Mouse (Mus musculus) layer of hippocampus, postnatal 10 days (tissue): ENCODE data around the gene Snn. TPM values are rescaled to one million over a fixed set of nuclear protein-coding genes. Genes with fewer than 3 reads are reported as not detected.

Experiments
- DNase-seq, 2 experiments: peaks; one replicate each; pipeline ENCODE4 v3.0.0; 2021; ENCODE audit warnings: low spot score in 2 of 2
- total RNA-seq, 2 experiments: library from RNA; stranded (reverse); gene quantifications; 2 replicates each; pipeline ENCODE4 v1.2.3; 2021

The Snn gene
- total RNA-seq, 2 experiments from 2014 or later: 214 to 235 TPM

DNA sequence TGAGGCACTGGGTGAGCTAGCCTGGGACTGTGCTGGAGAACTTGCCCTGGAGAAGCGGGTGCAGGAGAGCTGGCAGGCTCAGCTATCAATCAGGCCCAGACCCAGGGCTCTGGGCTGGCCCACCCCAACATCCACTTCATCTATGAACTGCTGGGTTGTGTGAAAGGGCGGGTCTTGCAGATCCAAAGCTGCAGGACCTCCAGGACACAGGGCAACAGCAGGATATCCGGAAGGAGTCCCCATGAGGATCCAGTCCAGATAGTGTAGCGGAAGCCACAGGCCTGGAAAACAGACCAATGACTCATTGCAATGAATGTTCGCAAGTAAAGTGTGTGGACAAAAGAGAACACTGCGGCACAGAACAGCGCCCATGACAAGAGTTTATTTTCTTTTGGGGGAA lies 14.3 kb upstream of the Snn start:
- DNase-seq: no peak

DNA sequence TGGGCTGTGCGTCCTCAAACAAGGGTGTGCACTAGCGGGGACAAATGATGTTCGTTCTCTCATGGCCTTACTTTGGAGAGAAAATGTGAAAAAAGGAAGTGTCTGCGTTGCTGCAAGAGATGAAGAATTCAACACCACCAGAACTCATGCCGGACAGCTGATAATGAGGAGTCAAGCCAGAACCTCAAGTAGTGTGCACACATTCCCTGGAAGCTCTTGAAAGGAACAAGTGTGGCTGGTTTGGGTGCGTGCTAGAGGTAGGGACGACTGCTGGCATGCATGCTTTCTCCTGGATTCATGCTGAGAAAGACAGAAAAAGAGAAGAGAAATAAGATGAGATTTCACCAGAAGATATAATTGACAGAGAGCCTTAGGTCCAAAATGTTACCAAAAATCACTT lies 13.6 kb upstream of the Snn start:
- no peak for DNase-seq

DNA sequence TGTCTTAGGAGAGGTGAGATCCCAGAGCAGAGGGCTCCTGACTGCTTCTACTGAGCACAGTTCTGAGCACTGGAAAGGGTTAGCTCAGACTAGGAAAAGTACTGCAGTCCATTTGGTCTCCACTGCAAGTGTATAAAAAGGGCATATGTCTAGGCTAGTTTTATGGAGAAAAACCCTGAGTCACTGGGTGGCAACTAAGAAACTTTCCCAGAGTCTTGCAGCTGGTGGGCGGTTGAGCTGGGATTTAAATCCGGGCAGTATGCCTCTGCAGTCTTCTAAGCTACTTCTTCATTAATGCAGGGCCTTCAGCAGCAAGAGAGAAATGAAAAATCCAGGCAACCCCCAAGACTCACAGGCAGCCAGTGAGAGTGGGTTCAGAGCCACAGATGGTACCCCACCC lies 10.5 kb upstream of the Snn start:
- no peak for DNase-seq

DNA sequence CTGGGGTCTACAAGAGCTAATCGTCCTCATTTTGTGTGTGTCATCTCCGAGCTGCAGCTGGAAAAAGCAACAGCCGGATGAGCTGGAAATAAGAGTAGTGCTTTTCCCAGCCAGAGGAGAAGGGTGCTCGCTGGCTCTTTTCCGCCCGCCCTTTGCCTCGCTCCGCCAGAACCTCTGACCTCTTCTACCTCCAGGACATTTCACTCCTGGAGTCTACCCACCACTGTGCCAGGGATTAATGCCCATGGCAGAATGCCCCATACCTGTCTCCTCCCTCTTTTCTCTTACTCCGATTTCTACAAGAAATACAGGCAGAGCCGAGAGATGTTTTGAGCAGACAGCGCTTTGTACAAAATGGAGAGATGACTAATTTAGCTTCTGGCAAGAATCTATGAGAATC lies 9.6 kb upstream of the Snn start:
- no peak for DNase-seq

DNA sequence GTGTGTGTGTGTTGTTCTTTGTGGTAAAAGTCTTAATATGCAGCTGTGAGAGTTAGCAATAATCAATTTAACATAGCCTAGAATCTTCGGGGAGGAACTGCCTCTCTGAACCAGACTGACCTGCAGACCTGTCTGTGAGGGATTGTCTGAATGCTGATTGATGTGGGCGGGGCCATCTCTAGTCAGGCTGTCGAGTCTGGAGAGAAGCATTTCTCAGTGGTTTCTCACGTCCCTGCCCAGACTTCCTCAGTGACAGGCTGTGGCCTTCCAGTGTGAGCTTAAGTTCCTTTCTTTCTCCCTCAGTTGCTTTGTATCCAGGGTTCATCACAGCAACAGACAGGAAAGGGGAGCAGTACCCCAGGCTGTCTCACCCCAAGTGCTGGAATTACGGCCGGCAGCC lies 6.3 kb upstream of the Snn start:
- DNase-seq: no peak

DNA sequence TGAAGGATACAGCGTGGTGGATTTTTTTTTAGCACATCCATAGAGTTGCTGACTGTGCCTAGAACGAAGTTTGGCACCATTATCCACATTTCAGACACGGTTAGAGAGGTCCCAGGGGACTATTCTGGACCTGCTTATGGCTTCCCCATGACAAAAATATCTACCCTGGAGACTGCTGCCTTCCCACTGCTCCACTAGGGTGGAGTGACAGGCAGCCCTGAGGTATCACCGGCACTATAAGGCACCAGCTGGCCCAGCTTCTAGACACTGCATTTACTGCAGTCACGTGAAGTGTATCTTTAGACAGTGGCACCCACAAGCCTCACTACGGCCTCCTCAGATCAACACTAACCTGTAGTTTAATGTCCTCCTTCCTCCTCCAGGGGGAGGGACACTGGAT lies 5.9 kb upstream of the Snn start:
- DNase-seq: no peak

DNA sequence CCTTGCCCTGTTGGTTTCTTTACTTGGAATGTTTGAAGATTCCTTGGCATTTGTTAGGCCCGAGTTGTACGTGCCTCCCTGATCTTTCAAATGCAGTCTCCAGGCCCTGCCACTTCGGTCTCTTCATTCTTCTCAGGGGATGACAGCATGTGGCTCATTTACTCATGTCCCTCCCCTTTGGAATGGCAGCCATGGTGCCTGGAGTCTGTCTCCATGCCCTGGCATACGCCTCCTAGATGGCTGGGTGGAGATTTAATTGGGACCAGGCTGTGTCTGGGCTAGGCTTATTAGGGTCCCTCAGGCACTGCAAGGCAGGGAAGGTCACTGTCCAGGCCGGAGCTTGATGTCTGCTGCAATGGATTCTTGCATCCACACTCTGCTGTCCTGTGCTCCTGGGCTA lies 4.8 kb upstream of the Snn start:
- DNase-seq: no peak

DNA sequence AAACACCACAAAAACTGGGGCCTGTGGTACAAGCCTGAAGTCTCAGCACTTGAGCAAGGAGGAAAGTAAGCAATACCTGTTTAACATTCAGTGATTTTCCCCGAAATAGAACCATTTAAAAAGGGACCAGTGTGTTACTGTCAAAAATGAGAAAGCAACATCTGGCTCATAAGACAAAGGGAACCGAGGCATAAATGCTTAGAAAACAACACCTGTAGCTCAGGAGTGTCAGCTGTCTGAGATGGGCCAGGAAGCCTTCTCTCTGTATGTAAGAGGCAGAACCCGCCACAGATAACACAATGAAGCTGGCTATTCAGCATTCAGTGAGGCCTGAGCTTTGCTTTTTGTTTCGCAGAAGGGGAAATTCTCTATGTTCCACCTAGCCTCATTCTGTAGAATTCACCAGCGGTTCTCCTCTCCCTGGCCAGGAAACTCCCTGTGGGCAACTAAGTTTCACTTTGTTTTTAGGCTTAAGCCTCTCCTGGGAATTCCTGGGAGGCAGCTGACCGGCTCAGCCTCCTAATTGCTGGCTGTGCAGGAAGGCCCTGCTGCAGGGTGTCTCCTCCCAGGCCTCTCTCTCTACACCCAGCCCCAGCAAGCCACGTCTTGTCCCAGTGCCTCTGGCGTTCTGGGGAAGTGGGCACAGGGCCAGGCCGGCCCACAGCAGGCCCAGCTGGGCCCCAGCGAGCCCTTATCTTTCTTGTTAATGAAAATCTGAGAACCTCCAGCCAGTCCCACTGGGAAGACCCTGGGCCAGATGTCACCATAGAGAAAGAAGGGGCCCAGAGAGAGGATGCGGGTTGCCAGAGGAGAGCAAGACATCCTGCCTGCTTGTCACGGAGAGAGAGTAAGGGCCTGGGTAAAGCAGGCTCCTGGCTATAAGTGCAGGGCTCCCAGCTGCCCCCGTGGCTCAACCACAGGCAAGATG lies 2.3 kb downstream of the Snn start:
- DNase-seq: peak; percentile 59 to 73

DNA sequence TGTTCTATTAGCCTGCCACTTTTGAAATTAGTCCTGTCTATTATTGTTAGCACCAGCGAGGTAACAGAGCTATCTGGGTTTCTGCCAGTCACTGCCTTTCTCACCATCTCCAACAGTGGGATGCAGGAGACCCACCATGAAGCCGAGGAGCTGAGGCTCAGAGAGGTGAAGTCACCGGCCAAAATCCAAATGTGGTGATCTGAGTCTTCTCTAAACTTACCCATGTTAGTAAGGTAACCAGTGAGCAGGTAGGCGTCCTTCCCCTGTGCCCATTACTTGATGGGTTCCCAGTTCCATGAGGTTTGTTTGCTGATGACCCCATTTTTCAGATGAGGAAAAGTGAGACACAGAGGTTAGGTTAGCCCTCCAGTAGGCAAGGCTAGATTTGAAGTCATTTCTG lies 3.6 kb downstream of the Snn start:
- DNase-seq: no peak

DNA sequence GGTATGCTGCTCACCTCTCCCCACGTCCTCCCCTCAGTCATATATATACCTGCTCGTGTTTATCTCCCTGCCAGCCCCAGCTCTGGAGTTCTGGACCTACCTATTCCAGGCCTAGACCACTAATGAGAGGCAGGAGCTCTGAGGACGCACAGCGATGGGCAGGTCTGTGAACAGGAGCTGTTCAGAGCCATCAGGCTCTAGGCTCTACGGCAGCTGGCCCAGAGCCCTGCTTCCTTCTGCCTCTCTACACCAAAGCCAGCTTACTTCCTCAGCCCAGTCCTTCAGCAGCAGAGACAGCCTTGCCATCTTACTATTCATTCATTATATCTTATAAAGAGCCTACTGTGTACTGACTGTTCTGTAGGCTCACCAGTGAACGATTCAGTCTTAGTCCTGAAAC lies 4.0 kb downstream of the Snn start:
- no peak for DNase-seq

DNA sequence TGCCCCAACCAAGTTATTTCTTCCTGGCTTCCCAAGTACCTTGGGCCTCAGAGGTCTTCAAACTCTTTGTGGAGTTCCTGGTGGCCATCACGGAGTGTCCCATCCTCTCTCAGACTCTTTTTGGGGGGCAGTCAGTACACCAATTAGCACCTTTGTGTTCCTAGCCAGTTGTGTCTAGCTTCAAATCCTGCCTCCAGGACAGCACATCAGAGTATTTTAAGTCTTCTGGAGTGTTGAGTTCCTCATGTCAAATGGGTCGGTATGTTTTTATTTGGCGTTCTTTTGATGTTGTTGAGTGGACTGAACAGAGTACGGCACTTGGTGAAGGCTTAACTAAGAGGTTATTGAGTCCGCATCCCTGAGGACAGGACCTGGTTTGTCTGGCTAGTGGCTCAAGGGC lies 4.7 kb downstream of the Snn start:
- DNase-seq: no peak

DNA sequence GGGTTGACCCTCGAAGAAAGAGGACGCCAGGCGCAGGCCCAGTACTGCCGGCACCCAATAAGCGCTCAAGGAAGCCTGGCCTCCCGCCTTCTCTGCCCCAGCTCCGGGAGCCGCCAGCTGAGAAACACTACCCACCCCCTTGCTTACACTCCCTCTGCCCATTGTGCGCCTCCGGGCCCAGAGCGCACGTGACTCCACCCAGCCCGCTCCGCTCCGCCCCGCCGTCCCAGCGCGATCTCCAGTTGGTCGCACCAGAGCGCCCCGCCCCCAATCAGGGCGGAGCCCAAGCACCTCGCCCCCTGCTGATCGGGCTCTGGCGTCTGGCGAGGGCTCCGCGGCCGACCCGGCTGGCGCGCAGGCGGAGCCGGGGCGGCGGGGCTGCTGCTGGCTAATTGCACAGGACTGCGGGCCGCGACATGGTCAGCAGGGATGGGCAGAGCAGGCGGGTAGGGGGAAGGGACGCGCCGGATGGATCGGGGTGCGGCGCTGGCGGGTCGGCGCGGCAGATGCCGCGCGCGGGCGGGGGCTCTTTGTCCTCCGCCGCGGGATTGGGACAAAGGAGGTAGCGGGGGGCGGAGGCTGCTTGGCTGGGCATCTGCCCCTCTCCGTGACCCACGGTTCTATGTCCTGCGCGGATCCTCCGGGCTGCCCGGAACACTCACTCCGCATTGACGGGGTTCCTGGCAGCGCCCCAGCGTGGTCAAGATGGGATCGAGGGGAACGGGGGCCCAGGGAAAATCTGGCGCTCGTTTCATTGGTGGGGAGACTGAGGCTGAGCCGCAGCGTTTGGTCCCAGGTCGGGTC lies 5.5 kb downstream of the Snn start, which contains the start of gene Litaf:
TSS of gene Litaf (minus strand) at position 129 of the 804 bp plus-strand sequence.
- DNase-seq: peak; percentile 97 to 98

DNA sequence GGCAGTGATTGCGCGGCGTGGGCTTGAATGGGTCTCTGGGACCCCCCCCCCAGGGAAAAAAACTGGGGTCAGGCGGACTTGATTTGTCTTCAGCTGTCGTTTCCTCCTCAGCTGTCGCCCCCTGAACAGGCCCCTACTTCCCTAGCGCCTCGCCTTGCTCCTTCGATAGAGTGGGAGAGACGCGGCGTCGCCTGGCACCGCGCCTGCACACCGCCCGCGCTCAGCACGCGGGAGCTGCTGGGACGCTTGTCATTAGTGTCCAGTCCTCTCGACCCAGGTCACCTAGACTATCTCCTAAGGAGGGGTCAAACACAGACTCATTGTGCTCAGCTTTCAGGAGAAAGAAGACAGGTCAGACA lies 6.1 kb downstream of the Snn start:
- peak in 1 of 2 experiments; percentile 73 for DNase-seq

DNA sequence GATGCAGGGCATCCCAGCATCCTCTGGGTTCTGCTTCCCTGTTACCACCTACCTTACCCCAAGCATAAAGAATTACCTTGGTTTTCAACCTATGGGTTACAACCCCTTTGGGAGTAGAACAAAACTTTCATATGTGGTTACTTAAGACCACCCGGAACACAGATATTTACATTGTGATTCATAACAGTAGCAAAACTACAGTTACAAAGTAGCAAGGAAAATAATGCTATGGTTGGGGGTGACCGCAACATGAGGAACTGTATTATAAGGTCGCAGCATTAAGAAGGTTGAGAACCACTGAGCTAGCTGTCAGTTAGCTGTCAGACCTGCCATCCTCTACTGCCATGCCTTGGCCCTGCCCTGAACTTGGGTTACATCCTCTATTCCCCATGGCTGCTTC lies 7.9 kb downstream of the Snn start:
- no peak for DNase-seq

DNA sequence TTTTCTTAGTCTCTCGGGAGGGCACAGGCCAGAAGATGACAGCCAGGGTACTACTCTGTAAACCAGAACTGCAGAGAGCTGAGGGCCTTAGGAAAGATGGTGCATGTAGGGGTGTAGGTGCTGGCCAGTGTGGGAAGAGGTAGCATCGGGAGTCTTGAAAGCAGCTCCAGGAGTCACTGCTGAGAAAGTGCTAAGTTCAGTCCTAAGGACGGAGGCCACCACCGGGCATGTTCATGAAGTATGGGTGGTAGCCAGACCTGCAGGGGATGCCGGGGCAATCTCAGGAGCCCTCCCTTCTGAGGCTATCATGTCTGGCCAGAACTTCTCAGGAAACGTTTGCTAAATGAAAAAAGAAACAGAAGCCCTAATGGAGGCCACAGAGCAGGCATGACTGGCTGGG lies 8.5 kb downstream of the Snn start:
- DNase-seq: no peak

DNA sequence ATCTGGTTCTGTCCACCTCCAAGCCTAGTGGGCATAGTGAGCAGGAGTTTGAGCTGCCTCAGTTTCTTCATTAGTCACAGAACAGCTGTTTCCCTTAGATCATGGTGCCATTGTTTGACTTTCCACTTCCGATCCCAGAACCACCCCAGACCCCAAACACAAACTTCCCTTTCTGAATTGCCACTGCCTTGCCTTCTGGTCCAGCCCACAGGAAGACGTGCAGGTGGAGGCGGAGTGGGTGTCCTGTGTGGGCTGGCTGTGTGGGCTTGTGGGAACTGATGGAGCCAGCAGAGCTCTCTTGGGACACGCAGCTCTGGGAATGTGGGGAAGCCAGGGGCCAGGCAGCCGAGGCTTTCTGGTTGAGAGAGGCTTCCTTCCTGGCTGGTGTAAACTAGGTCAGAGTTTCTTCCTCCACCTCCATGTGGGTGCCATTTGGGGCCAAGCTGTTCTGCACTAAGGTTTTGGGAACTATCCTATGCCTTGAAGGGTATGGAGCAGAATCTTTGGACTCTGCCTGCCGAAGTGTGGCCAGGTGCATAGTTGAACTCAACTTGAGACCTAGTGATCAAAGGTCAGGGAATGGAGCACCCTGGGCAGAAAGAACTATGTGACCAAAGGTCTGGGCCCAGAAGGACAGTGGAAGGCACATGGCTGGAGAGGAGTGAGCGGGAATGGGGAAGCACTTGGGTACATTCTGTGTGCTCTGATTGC lies 9.1 kb downstream of the Snn start:
- no peak for DNase-seq

DNA sequence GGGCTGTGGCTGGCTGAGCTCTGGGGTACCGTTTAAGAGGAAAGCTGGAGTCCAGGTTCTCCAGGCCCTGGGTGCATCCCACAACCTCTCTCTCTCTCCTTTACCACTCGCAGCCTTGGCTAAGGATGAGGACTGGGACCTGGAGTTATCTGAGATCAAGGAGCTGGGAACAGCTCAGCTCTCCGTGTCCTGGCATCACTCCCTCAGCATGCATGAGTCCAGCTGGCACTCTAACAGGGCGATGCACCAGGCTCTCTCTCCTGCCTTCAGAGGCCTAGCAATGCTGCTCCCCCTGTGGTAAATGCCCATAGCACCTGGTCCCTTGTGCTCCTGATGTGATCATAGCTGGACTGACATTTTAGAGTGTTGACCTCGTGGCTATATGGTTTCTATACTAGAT lies 10.4 kb downstream of the Snn start:
- DNase-seq: peak in 1 of 2 experiments; percentile 55

DNA sequence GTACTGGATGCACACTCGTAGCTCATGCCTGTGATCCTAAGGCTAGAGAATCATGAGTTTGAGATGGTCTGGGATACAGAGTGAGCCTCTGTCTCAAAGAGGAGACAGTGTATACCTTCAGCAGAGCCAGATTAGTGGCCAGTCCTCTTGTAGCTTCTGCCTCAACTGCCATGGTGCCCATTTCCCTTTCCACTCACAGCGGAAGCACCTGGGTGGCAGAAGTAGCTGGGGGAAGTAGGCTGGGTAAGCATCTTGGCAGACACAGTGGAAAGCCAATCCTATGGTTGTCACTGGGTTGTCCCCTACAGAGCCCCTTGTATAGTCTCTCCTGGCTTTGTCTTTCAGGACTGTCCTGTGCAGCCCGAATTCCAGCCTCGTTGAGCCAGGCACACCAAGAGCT lies 11.1 kb downstream of the Snn start:
- DNase-seq: no peak

DNA sequence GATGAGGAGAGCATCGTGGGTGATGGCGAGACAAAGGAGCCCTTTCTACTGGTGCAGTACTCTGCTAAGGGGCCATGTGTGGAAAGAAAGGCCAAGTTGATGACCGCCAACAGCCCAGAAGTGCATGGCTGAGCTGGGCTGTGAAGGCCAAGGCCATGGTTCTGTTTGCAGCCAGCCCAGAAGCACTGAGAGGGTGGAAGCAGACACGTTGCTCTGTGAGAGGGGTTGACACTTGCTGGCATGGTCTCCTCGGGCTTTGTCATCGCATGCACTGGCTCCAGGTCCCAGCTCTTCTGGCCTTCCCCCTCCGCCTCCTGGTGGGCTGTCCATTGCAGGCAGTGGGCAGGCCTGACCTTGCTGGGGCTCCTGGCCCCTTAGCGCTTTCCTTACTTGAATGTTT lies 11.7 kb downstream of the Snn start:
- DNase-seq: no peak

DNA sequence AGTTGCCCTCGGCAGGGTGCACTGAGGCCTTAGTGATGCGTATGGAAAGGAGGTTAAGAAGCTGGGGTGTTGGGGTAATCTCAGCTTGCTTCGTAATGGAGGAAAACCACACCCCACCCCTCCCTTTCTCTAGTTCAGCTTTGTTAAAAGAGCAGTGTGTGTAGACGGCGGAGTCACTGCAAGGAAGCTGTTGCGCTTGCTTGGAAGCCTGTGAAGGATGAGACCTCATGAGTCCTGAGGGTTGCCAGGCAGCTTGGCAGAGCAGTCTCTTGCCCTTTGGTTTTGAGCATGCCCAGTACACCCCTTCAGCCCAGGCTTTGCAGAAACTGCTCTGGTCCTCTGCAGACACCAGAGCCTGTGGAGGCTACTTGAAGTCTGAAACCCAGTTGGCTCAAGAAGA lies 12.3 kb downstream of the Snn start:
- peak in 1 of 2 experiments; percentile 40 for DNase-seq

DNA sequence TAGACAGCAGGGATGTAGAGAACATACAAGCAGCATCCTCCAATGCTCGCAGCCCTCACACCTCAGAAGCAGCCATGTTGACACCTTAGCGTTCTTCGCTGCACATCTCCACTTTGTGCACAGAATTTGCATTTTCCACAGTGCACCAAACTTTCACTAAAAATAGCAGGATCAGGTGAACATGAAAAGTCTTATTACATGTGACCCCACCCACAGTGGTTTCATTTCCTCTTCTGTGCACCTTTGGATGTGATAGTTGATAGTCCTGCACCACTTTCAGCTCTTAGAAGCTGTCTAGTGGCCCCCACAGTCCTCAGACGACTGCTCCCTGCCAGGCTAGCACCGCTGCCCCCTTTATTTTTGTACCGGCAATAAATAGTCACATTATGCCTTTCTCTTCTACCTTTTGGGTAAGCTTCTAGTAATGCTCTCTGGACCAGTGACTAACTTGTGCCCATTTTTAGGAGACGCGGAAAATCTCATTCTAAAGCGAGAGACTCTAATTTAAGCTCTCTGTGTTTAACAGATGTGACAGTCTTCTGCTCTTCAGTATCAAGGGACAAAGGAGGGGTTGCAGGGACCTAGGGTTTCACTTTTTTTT lies 17.0 kb downstream of the Snn start:
- no peak for DNase-seq
